Mouse (Mus musculus): ENCODE data around the gene Atp10a.

The Atp10a gene

GRCm38 (mm10) chr7:58730201-58730600 is 74.2 kb downstream of the Atp10a start:
- in situ Hi-C loops (cut with MboI; ENCODE audit: low pct_unique_long_range_greater_than_20kb in 1 of 2, low sequenced_read_pairs in 2 of 2, unreplicated experiment in 1 of 2) = no loop called here

GRCm38 (mm10) chr7:58730831-58731230 is 74.9 kb downstream of the Atp10a start:
- in situ Hi-C loops (cut with MboI; ENCODE audit: low pct_unique_long_range_greater_than_20kb in 1 of 2, low sequenced_read_pairs in 2 of 2, unreplicated experiment in 1 of 2) = no loop called here

DNA sequence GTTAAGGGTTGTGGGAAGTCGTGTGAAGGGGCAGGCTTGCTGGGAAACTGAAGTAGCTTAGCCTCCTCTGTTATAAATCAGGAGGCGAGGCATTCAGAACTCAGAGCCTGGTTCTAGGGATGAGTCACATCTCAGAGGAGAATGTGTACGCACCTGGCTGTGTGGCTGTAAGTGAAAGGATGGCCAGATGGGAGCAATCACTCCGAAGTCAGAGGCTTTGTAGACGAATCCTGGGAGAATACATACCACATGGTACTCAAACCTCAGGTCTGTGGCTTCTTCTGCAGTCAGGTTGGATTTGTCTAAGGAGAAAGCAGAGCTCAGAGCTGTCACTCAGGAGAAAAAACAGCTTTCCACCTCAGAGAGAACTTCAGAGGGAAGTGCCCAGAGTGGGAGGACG is 76.4 kb downstream of the Atp10a start:
- in situ Hi-C loops (cut with MboI; ENCODE audit: low pct_unique_long_range_greater_than_20kb in 1 of 2, low sequenced_read_pairs in 2 of 2, unreplicated experiment in 1 of 2) = no loop called here

GRCm38 (mm10) chr7:58733490-58733901 is 77.5 kb downstream of the Atp10a start:
- in situ Hi-C loops (cut with MboI; ENCODE audit: low pct_unique_long_range_greater_than_20kb in 1 of 2, low sequenced_read_pairs in 2 of 2, unreplicated experiment in 1 of 2) = no loop called here

- in situ Hi-C loops (cut with MboI; ENCODE audit: low pct_unique_long_range_greater_than_20kb in 1 of 2, low sequenced_read_pairs in 2 of 2, unreplicated experiment in 1 of 2) = no loop called here
Observed at GRCm38 (mm10) chr7:58736841-58737547, 81.0 kb downstream of the Atp10a start.

DNA sequence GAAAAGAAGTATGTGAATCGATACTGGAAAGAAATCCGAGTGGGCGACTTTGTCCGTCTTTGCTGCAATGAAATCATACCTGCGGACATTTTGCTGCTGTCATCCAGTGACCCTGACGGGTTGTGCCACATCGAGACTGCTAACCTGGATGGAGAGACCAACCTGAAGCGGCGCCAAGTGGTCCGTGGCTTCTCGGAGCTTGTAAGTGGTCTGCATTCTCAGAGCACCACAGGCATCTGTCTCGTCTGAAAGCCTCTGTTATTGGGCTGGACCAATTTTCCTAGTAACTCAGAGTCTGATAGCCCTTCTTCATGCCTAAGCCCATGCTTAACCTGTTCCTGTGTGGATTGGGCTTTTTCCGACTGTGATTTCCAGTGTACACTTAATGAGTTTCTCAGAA is 84.2 kb downstream of the Atp10a start:
- in situ Hi-C loops (cut with MboI; ENCODE audit: low pct_unique_long_range_greater_than_20kb in 1 of 2, low sequenced_read_pairs in 2 of 2, unreplicated experiment in 1 of 2) = no loop called here

GRCm38 (mm10) chr7:58740842-58741241 is 84.9 kb downstream of the Atp10a start:
- in situ Hi-C loops (cut with MboI; ENCODE audit: low pct_unique_long_range_greater_than_20kb in 1 of 2, low sequenced_read_pairs in 2 of 2, unreplicated experiment in 1 of 2) = no loop called here

DNA sequence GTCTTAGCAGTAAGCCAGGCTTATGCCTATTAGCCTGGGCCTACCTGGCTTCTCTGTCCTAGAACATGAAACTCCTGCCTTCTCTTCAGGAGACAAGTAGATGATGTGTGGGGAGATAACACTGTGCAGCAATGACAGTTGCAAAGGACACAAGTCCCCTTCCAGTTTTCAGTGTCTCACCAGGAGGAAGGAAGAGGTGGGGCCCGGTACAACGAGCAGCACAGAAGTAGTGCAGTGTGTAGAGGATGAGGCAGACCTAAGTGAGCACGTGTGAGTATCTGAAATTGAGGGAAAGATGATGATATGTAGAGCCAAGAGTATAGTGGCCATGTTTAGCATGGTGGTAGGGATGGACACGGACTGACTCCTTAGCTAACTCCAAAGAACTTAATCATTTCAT is 86.0 kb downstream of the Atp10a start:
- in situ Hi-C loops (cut with MboI; ENCODE audit: low pct_unique_long_range_greater_than_20kb in 1 of 2, low sequenced_read_pairs in 2 of 2, unreplicated experiment in 1 of 2) = no loop called here

GRCm38 (mm10) chr7:58742648-58743047 is 86.7 kb downstream of the Atp10a start:
- in situ Hi-C loops (cut with MboI; ENCODE audit: low pct_unique_long_range_greater_than_20kb in 1 of 2, low sequenced_read_pairs in 2 of 2, unreplicated experiment in 1 of 2) = no loop called here

GRCm38 (mm10) chr7:58743362-58744320 is 87.7 kb downstream of the Atp10a start:
- in situ Hi-C loops (cut with MboI; ENCODE audit: low pct_unique_long_range_greater_than_20kb in 1 of 2, low sequenced_read_pairs in 2 of 2, unreplicated experiment in 1 of 2) = no loop called here

- in situ Hi-C loops (cut with MboI; ENCODE audit: low pct_unique_long_range_greater_than_20kb in 1 of 2, low sequenced_read_pairs in 2 of 2, unreplicated experiment in 1 of 2) = no loop called here
Observed at GRCm38 (mm10) chr7:58746817-58747216, 90.9 kb downstream of the Atp10a start.

GRCm38 (mm10) chr7:58749904-58750612 is 94.1 kb downstream of the Atp10a start:
- in situ Hi-C loops (cut with MboI; ENCODE audit: low pct_unique_long_range_greater_than_20kb in 1 of 2, low sequenced_read_pairs in 2 of 2, unreplicated experiment in 1 of 2) = no loop called here

GRCm38 (mm10) chr7:58752041-58752440 is 96.1 kb downstream of the Atp10a start:
- in situ Hi-C loops (cut with MboI; ENCODE audit: low pct_unique_long_range_greater_than_20kb in 1 of 2, low sequenced_read_pairs in 2 of 2, unreplicated experiment in 1 of 2) = no loop called here

DNA sequence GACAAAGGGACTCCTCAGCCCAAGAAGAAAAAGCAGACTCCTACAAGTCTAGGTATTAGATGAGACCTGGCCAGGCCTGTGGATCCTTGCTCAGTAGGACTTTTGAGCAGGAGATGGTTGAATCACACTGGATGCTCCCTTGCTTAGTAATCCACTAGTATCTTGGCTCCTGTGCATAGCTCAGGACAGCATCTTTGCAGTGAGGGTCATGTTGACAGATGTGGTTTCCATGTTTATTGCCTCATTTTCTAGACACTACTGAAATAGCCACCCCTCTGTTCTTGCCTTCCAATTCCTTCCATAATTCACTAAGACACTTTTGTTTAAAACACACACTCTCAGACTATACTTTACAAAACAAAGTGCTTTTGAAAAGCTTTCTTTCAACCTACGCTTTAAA is 98.1 kb downstream of the Atp10a start:
- in situ Hi-C loops (cut with MboI; ENCODE audit: low pct_unique_long_range_greater_than_20kb in 1 of 2, low sequenced_read_pairs in 2 of 2, unreplicated experiment in 1 of 2) = no loop called here

DNA sequence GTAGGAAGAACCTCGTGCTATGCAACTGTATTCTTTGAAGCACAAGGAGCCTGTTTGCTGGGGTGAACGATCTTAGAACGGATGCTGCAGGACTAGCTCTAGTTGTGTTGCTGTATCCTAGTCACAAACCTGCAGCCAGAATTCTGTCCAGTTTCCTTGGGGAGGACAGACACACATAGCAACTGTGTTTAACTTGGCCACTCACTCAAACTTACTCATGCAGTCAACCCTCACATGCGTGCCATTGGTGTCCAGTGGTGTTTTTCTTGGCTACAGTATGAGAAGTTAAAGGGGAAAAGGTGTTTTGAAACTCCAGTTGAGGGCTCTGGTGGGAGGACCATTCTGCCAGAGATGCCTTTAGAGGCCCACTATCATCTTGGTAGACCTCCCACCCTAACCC is 98.6 kb downstream of the Atp10a start:
- in situ Hi-C loops (cut with MboI; ENCODE audit: low pct_unique_long_range_greater_than_20kb in 1 of 2, low sequenced_read_pairs in 2 of 2, unreplicated experiment in 1 of 2) = no loop called here

DNA sequence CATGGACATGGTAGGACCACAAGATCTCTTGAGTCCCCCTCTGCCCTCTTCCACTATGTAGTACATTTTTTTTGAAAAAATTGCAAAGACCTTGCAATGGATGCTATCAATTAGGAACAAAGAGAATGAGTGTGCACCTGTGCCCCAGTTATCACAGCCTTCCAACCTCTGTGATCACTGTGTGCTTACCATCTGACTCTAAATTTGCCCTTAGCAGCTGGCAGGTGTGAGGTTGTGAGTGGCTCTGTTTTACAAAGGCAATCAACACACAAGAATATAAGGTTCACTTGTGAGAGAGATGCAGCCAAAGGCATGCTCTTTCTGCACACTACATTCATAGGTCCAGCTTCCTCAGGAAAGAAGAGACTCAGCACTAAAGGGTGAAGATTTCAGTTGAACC is 99.1 kb downstream of the Atp10a start:
- in situ Hi-C loops (cut with MboI; ENCODE audit: low pct_unique_long_range_greater_than_20kb in 1 of 2, low sequenced_read_pairs in 2 of 2, unreplicated experiment in 1 of 2) = no loop called here

GRCm38 (mm10) chr7:58755846-58756245 is 99.9 kb downstream of the Atp10a start:
- in situ Hi-C loops (cut with MboI; ENCODE audit: low pct_unique_long_range_greater_than_20kb in 1 of 2, low sequenced_read_pairs in 2 of 2, unreplicated experiment in 1 of 2) = no loop called here

GRCm38 (mm10) chr7:58757331-58757730 is 101.4 kb downstream of the Atp10a start:
- in situ Hi-C loops (cut with MboI; ENCODE audit: low pct_unique_long_range_greater_than_20kb in 1 of 2, low sequenced_read_pairs in 2 of 2, unreplicated experiment in 1 of 2) = no loop called here

DNA sequence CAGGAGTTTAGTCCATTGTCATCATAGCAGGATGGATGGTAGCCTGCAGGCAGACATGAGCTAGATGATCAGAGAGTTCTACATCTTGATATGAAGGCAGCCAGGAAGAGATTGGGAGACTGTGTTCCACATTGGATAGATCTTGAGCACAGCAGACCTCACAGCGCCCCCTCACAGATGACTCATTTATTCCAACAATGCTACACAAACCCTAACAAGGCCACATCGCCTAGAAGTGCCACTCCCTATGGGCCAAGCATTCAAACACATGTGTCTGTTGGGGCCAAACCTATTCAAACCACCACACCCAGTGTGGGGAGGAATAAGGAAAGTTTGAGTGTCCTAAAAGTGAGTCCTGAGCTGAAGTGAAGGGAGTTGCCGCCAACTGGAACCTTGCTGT is 102.4 kb downstream of the Atp10a start:
- in situ Hi-C loops (cut with MboI; ENCODE audit: low pct_unique_long_range_greater_than_20kb in 1 of 2, low sequenced_read_pairs in 2 of 2, unreplicated experiment in 1 of 2) = no loop called here
